Mouse (Mus musculus): ENCODE measurements around the gene Ptrh2.

Gene Ptrh2

DNA sequence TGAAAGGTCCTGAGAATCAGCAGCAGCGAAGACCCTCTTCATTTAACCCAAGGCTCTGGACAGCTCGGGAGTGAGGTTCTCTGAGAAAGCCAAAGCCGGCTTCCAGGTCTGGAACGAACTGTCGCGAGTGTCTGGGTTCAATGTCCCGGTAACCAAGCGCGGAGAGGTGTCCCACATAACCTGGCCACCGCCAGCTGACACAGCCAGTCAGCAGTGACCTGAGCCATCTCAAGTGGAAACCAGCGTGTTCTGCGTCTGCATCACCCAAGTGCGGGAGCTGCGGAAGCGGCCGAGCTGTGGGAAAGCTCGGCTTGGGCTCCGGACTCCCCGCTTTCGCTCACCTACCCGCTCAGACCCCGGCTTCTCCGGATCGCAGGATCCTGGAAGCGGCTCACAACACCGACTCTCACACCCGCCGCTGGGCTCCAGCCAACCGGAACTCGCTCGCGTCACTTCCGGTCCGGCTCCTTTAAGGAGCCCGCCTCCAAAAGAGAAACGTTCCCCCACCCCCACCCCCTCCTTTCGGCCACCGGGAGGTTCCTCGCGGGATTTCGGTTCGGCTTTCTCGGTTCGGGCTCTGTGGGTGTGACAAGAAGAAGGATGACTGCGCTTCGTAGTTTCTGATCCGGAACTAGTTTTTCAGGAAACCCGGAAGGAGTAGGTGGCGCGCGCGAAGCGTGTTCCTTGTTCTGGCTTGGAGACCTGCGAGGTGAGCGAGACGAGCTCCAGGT, at the start of gene Ptrh2, which contains the start of gene Vmp1:
TSS of gene Ptrh2 (plus strand) at position 591 of the 731 bp plus-strand sequence.
TSS of gene Vmp1 (minus strand) at position 442 of the 731 bp plus-strand sequence.
- DNase-seq (ENCODE audit: low spot score), result peak; percentile 82

GRCm38 (mm10) chr11:86634396-86634795, 49.4 kb upstream of the Ptrh2 start:
- no peak for DNase-seq (ENCODE audit: low spot score)

GRCm38 (mm10) chr11:86637697-86638096, 46.1 kb upstream of the Ptrh2 start:
- no peak for DNase-seq (ENCODE audit: low spot score)

- DNase-seq (ENCODE audit: low spot score), result no peak
Observed at GRCm38 (mm10) chr11:86641714-86642113, 42.1 kb upstream of the Ptrh2 start.

- no peak for DNase-seq (ENCODE audit: low spot score)
Observed at GRCm38 (mm10) chr11:86644553-86644952, 39.2 kb upstream of the Ptrh2 start.

DNA sequence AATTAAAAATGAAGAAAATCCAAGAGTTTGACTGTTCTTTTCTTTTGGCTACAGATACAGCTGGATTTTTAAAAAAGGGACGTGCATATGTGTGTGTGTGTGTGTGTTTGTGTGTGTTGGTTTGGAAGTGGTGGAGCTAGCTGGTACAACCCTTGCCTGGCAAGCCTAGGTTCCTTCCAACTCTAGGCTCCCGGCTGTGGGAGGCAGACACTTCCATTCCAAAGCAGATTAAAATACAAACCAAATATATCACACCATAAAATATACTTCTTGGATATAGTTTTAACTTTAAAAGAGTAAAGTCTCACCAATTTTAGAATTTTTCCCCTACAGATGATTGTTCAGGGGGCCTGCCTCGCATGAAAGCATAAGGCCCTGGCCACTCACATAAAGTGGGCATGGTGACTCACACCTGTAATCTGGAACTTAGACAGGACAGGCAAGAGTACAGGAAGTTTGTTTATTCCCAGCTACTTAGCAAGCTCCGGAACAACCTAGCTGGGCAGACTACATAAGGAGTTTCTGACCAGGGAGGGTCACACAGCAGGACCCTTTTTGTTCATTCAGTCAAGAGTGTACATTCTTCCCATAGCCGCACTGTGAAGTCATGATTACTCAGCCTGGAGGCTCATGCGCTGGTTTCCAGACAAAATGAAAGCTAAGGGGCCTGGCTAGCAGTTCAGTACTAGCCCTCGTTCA, 37.5 kb upstream of the Ptrh2 start:
- no peak for DNase-seq (ENCODE audit: low spot score)

DNA sequence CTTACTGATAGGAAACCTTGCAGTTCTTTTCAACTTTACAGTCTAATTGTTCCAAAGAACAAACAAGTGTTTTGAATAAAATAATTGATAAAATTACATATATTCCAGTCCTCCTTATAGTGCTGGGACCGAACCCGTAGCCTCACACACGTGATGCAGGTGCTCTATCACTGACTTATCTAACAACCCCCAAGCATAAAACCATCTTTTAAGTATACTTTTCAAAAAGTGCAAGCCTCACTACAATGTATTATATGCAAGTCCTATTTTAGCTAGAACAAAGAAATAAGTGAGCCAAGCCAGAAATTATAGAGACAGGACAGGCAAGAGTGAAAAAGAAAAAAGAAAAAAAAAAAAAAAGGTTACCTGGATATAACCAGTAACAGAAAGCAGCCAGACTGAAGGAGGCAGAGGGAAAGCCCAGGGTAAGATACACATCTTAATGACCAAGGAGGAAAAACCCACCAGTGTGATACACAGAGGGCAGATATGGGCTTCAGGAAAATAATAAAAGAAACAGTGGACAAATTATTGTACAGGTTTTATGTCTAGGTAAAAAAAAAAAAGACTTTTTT, 36.8 kb upstream of the Ptrh2 start:
- DNase-seq (ENCODE audit: low spot score), result no peak

GRCm38 (mm10) chr11:86647706-86648447, 35.9 kb upstream of the Ptrh2 start:
- DNase-seq (ENCODE audit: low spot score), result no peak

DNA sequence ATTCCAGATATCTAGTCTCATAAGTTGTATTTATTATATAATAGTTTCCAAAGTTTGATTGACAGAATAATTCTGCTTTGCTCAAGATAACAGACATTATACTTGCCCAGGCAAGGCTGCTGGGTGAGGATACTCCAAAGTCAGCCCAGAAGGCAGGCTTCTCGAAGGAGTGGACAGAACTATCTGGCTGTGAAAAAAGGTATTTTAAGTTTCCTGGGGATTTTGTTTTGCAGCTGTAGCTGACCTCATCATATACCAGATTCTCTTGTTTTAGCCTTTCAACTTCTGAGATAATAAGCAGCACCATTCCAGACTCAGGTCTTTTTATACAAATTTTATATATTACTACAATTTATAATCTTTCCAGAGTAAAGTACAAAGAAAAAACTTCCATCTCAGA, 34.2 kb upstream of the Ptrh2 start:
- no peak for DNase-seq (ENCODE audit: low spot score)

- DNase-seq (ENCODE audit: low spot score), result no peak
Observed at GRCm38 (mm10) chr11:86650676-86651075, 33.1 kb upstream of the Ptrh2 start.

GRCm38 (mm10) chr11:86652578-86652979, 31.2 kb upstream of the Ptrh2 start:
- no peak for DNase-seq (ENCODE audit: low spot score)

DNA sequence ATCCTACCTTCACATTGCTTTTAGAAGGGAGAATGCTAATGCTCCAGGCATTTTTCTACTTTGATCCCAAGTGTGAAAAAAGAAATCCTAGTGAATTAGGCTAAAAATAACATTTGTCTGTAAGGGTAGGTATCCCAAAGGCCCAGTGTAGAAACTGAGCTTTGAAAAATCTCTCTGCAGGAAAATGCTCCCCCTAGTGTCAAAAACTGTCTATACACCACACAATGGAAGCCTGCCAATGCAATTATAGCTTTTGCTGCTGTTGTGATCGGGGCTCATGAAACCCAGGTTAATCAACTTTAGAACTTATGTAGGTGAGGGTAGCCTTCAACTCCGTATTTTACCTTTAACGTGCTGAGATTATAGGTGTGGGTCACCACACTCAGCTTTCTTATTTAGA, 30.3 kb upstream of the Ptrh2 start:
- DNase-seq (ENCODE audit: low spot score), result peak; percentile 51

DNA sequence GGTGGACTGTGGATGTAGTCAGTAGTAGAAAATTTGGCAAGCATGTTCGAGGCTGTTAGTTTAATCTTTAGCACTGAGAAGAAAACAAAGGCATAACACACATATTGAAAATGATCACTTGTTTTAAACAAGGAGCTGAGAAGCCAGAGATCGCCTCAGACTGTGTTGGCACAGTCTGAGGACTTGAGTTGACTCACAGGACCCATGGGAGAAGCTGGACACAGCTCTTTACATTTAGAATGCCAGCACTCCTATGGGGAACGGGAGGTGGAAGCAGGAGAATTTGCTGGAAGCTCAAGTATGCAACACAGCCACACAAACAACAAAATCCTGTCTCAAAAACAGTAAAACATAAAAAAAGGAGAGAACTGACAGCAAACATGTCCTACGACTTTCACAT, 29.7 kb upstream of the Ptrh2 start:
- DNase-seq (ENCODE audit: low spot score), result no peak

DNA sequence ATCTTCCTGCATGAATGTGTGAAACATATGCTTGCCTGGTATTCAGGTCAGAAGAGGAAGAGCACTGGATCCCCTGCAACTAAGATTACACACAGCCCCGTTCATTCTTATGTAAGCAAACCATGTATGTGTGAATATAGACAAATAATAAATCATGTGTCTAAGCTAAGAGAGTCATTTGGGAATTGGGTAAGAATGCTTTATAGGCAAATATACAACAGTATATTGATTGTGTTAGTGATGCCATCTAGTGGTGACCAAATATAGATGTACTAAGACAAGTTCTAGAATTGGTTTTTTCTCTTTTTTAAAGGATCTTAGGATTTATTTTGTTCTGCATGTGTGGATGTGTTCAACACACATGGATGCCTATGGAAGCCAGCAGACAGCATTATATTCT, 28.1 kb upstream of the Ptrh2 start:
- DNase-seq (ENCODE audit: low spot score), result no peak

GRCm38 (mm10) chr11:86656849-86657567, 26.8 kb upstream of the Ptrh2 start:
- DNase-seq (ENCODE audit: low spot score), result no peak

- DNase-seq (ENCODE audit: low spot score), result no peak
Observed at GRCm38 (mm10) chr11:86657863-86658262, 25.9 kb upstream of the Ptrh2 start.

- no peak for DNase-seq (ENCODE audit: low spot score)
Observed at GRCm38 (mm10) chr11:86662986-86663895, 20.5 kb upstream of the Ptrh2 start.

DNA sequence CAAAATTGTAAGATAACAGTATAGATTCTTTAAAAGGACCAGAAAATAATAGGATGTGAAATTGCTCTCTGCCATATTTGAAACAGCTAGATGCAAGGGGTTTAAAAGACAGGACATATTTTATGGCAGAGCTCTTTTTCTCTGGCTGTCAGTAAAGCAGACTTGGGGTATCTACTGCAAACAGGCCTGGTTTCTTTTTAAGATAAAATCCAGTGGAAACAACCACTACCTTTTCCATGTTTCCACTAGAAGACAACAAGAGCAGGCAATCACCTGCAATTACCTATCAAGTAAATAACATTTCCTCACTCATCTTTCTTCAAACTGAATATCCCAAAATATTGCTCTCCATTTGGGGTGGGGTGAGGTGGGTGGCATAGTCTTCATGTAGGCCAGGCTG, 19.8 kb upstream of the Ptrh2 start:
- no peak for DNase-seq (ENCODE audit: low spot score)

DNA sequence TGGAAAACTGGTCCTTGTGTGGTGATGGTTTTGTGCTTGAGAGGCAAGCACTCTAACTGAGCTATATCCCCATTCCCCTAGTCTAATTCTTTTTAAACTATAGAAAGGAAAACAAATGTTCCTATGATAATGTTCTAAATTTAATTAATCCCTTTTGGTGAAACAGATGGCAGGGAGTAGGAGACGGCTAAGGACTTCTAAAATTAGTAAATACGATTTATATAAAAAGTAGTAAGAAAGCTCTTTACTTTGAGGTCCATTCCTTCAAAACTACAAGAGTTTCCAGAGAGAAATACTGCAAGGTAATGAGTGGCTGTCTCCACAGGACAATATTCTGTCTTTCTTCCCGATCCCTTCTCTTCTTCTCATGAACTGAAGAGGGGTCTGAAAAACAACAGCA, 19.4 kb upstream of the Ptrh2 start:
- no peak for DNase-seq (ENCODE audit: low spot score)

GRCm38 (mm10) chr11:86667553-86667952, 16.2 kb upstream of the Ptrh2 start:
- no peak for DNase-seq (ENCODE audit: low spot score)

DNA sequence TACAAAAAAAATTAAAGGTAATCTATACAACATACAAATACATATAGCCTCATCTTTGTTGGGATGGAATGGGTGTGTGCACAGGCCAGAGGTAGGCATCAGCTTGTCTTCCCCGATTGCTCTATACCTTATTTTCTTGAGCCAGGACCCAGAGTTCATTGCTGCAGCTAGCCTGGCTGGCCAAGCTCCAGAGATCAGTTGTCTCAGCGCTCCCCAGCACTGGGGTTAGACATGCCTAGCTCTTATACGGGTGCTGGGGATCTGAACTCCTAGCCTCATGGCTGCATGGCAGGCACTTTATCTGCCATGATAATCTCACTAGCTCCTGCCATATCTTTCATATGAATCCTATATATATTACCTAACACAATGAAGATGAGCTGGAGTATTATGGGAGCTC, 15.6 kb upstream of the Ptrh2 start:
- DNase-seq (ENCODE audit: low spot score), result no peak
